Mouse (Mus musculus) intestine, embryonic 14.5 days (tissue): ENCODE measurements around the gene Gch1. TPM values are rescaled to one million over a fixed set of nuclear protein-coding genes. Genes with fewer than 3 reads are reported as not detected.

Experiments
- ATAC-seq: fragments of 200-750 bp; cut with Nextera tagmentation; replicated peaks from 2 replicates; pipeline ENCODE4 v1.8.0; 2017; ENCODE audit warnings: low read depth, moderate number of reproducible peaks, moderate TSS enrichment, moderate library complexity; ENCODE audit not compliant: low FRiP score, low TSS enrichment
- DNase-seq: peaks from one replicate; pipeline ENCODE4 v3.0.0-alpha.2; 2018; ENCODE audit warnings: low spot score
- H3K27ac ChIP-seq: fragments of 300-500 bp; sonication (generic); 2 replicates; pipeline ENCODE4 v1.5.1; 2014; ENCODE audit warnings: low read depth, mild to moderate bottlenecking, control low read depth
- H3K27me3 ChIP-seq: fragments of 300-500 bp; sonication (generic); replicated peaks from 2 replicates; pipeline ENCODE4 v1.6.1; 2014; ENCODE audit warnings: low read length, control low read depth; ENCODE audit not compliant: control insufficient read depth, insufficient read depth
- H3K36me3 ChIP-seq: fragments of 300-500 bp; sonication (generic); 2 replicates; pipeline ENCODE4 v1.6.1; 2014; ENCODE audit warnings: low read length, control low read depth; ENCODE audit not compliant: control insufficient read depth, insufficient read depth
- H3K4me1 ChIP-seq: fragments of 300-500 bp; sonication (generic); replicated peaks from 2 replicates; pipeline ENCODE4 v1.6.1; 2014; ENCODE audit warnings: low read length, control low read depth, mixed read lengths; ENCODE audit not compliant: control insufficient read depth, insufficient read depth
- H3K4me2 ChIP-seq: fragments of 300-500 bp; sonication (generic); 2 replicates; pipeline ENCODE4 v1.6.1; 2014; ENCODE audit warnings: low read length
- H3K4me3 ChIP-seq: fragments of 300-500 bp; sonication (generic); 2 replicates; pipeline ENCODE4 v1.5.1; 2014; ENCODE audit warnings: low read depth, low read length, control low read depth, mixed read lengths
- H3K9ac ChIP-seq: fragments of 300-500 bp; sonication (generic); 2 replicates; pipeline ENCODE4 v1.6.1; 2014; ENCODE audit warnings: mild to moderate bottlenecking, low read length
- H3K9me3 ChIP-seq: fragments of 300-500 bp; sonication (generic); 2 replicates; pipeline ENCODE4 v1.6.1; 2016; ENCODE audit warnings: low read length, control low read depth; ENCODE audit not compliant: control insufficient read depth
- WGBS: fragments of 180-500 bp; shearing (Covaris S2); extraction: QIAGEN DNeasy Blood & Tissue Kit; methylation state at CpG from one replicate; pipeline ENCODE4 v1.1.7; 2014; 5-methylcytosine and 5-hydroxymethylcytosine counted together
- polyA plus RNA-seq: library from polyadenylated mRNA; unstranded; fragments of >200 nt; fragmentation: Nextera tagmentation; extraction: Ambion mirVana; gene quantifications from 2 replicates; pipeline ENCODE4 v1.2.1, GENCODE M21; 2014

Gene Gch1
- polyA plus RNA-seq, 1 experiment from 2014 or later, result 4.4 TPM

DNA sequence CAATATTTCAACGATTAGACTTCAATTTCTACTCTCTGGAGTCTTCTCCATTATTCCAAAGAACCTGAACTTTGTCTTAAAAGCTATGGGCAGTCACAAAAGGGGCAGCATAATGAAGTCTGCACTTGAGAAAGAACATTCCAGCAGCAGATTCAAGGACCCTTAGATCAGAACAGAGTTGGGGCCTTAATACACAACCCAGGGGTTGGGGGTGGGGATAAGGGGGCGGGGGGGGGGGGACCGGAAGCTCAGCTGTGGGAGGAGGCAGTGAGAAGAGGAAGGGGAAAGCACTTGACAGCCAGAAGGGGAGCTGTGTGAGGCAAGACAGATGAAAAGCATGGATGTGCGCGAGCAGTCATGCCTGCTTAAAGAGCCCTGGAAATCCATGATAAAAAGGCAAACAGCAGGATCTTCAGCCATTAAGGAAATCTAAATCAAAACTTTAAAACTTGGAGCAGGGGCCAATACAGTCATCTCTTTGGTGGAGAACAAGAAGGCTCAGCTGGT, 27.2 kb downstream of the Gch1 start:
- ATAC-seq (no peak), DNase-seq (no peak)
- Histone ChIP-seq H3K27ac (no peak overlapping the region), H3K4me2 (no peak overlapping the region), H3K27me3 (no peaks in the 10 kb centered on the region), H3K9ac (no peak overlapping the region), H3K4me3 (no peak overlapping the region), H3K9me3 (no peaks in the 10 kb centered on the region), H3K4me1 (no peaks in the 10 kb centered on the region), H3K36me3 (no peaks in the 10 kb centered on the region)
- 56% methylated on average over 5 of the region's 5 CpGs for WGBS

DNA sequence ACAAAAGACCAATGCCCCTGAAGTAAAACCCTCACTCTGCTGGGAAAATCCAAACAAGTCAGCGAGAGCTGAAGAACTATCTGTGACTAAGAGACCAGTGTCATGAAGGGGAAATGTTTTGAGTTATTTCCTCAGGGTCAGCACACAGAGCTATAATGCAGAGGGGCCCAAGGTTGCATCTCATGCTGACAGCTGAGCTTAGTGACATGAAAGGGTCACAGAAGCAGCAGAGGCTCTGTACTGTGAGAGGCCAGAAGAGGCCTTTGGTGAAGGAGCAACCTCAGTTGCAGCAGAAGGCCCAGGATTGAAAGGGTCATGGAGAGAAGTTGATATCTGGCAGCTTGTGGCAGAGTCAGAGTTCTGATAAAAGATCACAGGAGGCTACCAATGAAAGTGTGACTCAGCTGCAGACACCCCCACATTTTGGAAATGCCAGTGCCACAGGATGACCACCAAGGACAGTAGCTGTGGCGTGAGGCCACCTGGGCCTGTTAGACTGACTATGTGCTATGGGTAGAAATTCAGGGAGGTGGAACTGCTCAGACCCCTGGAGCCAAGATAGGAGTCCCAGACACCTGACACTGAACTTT, 29.1 kb downstream of the Gch1 start:
- H3K36me3 ChIP-seq, result no peaks in the 10 kb centered on the region
- H3K4me2 ChIP-seq, result no peak overlapping the region
- H3K9me3 ChIP-seq, result no peaks in the 10 kb centered on the region
- DNase-seq (no peak), ATAC-seq (no peak)
- no peak overlapping the region for H3K4me3 ChIP-seq
- no peaks in the 10 kb centered on the region for H3K4me1 ChIP-seq
- no peaks in the 10 kb centered on the region for H3K27me3 ChIP-seq
- H3K9ac ChIP-seq, result no peak overlapping the region
- WGBS, result 60% methylated on average over 2 of the region's 2 CpGs
- no peak overlapping the region for H3K27ac ChIP-seq

DNA sequence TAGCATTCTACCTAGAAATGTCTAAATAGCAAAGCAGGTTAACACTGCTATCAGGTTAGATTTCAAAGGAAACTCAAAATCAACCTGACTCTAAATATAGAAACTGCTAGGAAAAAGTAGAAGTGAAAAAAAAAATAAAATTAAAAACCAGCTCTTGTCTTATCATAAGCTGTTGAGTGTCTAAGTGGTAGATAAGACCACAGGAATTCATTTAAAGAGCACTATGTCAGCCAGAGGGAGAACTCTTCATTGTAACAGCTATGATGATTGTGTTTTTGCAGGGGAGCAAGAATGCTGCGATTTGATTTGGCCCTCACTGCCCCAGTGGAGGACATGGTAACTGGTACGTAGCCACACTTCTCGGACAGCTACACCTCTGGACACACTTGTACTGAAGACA, 34.9 kb downstream of the Gch1 start:
- Histone ChIP-seq H3K36me3 (no peaks in the 10 kb centered on the region), H3K4me2 (no peak overlapping the region), H3K4me1 (no peaks in the 10 kb centered on the region), H3K9ac (no peak overlapping the region), H3K27me3 (no peaks in the 10 kb centered on the region), H3K4me3 (no peak overlapping the region), H3K27ac (no peak overlapping the region), H3K9me3 (no peaks in the 10 kb centered on the region)
- ATAC-seq, result no peak
- 84% methylated on average over 3 of the region's 3 CpGs for WGBS
- DNase-seq, result no peak

DNA sequence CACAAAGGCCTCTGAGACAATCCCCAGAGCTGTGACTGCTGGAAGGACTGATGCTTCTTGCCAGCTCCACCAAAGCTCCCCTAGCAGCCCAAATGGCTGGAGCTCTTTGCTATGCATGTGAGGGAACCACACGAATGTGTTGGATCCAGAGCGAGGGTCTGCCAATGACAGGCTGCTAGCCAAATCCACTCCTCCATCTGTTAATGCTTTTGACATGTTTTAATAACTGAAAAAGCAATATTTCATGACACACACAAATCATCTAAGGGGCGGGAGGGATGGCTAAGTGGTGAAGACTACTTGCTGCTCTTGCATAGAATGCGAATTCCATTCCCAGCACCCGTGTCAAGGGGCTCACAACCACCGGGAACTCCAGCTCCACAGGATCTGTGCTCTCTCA, 37.9 kb downstream of the Gch1 start:
- WGBS, result 87% methylated on average over 6 of the region's 6 CpGs
- Histone ChIP-seq H3K36me3 (no peaks in the 10 kb centered on the region), H3K27me3 (no peaks in the 10 kb centered on the region), H3K9me3 (no peaks in the 10 kb centered on the region), H3K27ac (no peak overlapping the region), H3K4me3 (no peak overlapping the region), H3K4me2 (no peak overlapping the region), H3K9ac (no peak overlapping the region), H3K4me1 (no peaks in the 10 kb centered on the region)
- ATAC-seq (no peak), DNase-seq (no peak)

DNA sequence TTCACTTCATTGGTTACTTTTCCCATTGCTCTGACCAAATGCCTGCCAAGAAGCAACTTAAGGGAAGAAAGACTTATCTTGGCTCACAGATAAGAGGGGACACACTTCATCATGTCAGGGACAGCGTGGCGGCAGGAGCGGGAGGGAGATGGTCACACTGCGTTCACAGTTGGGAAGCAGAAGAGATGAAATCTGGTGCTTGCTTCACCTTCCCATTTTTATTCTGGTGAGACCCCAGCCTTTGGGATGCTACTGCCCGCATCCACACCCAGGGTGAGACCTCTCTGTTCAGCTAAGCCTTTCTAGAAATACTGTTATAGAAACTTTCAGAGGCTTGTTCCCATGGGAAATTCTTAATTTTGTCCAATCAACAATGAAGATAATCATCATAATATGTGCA, 44.9 kb downstream of the Gch1 start:
- no peaks in the 10 kb centered on the region for H3K4me1 ChIP-seq
- DNase-seq, result no peak
- WGBS, result 90% methylated on average over 5 of the region's 5 CpGs
- H3K9ac ChIP-seq, result no peak overlapping the region
- no peak for ATAC-seq
- no peak overlapping the region for H3K4me2 ChIP-seq
- no peaks in the 10 kb centered on the region for H3K36me3 ChIP-seq
- H3K9me3 ChIP-seq, result no peaks in the 10 kb centered on the region
- no peak overlapping the region for H3K27ac ChIP-seq
- no peak overlapping the region for H3K4me3 ChIP-seq
- H3K27me3 ChIP-seq, result no peaks in the 10 kb centered on the region

DNA sequence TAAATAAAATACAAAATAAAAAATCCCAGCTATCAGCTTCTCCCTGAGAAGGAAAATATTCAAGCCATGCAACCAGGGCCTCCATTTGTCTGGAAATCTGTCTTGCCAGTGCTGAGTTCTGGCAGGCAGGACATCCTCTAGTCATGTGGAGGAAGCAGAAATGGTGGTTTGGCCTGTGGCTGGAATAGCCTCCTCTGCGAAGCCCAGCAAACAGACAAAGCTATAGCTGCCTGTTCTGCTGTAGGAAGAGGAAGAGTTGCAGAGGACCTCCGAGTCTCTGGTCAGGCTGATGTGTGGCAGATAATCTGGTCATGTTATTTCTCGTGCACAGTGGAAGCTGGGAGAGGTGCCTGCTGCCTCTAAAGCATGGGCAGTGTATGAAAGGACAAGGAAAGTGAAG, 50.4 kb downstream of the Gch1 start:
- ATAC-seq (no peak), DNase-seq (no peak)
- Histone ChIP-seq H3K4me1 (no peaks in the 10 kb centered on the region), H3K36me3 (no peaks in the 10 kb centered on the region), H3K9ac (no peak overlapping the region), H3K4me2 (no peak overlapping the region), H3K27ac (no peak overlapping the region), H3K9me3 (no peaks in the 10 kb centered on the region), H3K27me3 (no peaks in the 10 kb centered on the region), H3K4me3 (no peak overlapping the region)
- 79% methylated on average over 3 of the region's 3 CpGs for WGBS

DNA sequence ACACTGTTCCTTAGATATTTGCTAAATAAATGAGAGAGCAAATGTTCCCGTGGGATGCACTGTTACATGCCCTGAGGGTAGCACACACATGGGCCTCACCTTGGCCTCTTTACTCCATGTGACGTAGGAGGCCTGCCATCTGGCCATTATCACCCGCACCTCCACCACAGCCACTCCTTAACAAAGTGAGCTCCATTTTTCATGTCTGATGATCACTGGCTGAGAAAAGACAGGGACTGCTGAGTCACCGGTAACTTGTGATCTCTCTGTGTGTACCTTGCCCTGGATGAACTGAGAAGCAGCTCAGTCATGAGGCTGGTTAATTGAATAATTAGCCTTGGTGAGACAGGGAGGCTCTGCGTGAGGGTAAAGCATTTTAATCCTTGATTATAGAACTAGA, 52.6 kb downstream of the Gch1 start:
- H3K36me3 ChIP-seq, result no peaks in the 10 kb centered on the region
- no peak overlapping the region for H3K9ac ChIP-seq
- no peaks in the 10 kb centered on the region for H3K27me3 ChIP-seq
- WGBS, result 61% methylated on average over 5 of the region's 5 CpGs
- ATAC-seq, result no peak
- H3K27ac ChIP-seq, result no peak overlapping the region
- no peak overlapping the region for H3K4me2 ChIP-seq
- no peaks in the 10 kb centered on the region for H3K9me3 ChIP-seq
- no peak for DNase-seq
- H3K4me3 ChIP-seq, result no peak overlapping the region
- no peaks in the 10 kb centered on the region for H3K4me1 ChIP-seq

DNA sequence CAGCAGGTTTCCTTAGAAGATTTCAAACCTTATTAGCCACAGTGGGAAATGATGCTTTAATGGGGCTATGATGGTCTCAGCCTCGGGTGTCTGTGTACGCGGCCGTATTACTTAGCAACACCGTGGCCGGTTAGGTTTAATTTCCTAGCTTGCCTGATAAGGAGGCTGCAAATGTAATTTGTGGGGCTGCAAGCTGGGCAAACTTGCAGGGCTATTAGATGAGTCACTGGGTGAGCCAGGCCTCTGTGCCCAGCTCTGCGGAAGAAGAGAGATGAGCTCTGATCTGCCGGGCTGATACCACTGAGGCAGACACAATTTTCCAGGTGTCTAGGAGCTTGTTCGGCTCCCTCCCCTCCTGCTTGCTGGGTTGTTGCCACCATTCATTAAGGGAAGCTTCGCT, 55.3 kb downstream of the Gch1 start:
- H3K4me3 ChIP-seq, result no peak overlapping the region
- H3K27me3 ChIP-seq, result no peaks in the 10 kb centered on the region
- no peak overlapping the region for H3K27ac ChIP-seq
- no peaks in the 10 kb centered on the region for H3K36me3 ChIP-seq
- ATAC-seq (0 out of 2 replicates have a peak, but pooled peaks have one; percentile 23), DNase-seq (no peak)
- WGBS, result 62% methylated on average over 10 of the region's 10 CpGs
- H3K9ac ChIP-seq, result no peak overlapping the region
- no peak overlapping the region for H3K4me2 ChIP-seq
- H3K9me3 ChIP-seq, result no peaks in the 10 kb centered on the region
- no peaks in the 10 kb centered on the region for H3K4me1 ChIP-seq

DNA sequence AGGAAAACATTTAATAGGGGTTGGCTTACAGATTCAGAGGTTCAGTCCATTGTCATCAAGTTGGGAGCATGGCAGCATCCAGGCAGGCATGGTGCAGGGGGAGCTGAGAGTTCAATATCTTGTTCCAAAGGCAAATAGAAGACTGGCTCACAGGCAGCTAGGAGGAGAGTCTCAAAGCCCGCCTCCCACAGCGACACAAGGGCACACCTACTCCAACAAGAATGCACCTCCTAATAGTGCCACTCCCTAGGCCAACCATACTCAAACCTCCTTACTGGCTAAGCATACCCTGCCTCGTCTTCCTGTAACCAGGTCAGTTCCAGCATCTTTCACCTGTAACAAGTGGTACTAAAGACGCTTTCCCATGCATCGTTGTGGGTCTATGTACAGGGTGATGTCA, 61.2 kb downstream of the Gch1 start:
- no peaks in the 10 kb centered on the region for H3K4me1 ChIP-seq
- H3K36me3 ChIP-seq, result no peaks in the 10 kb centered on the region
- ATAC-seq (no peak), DNase-seq (no peak)
- no peak overlapping the region for H3K27ac ChIP-seq
- H3K4me2 ChIP-seq, result no peak overlapping the region
- H3K4me3 ChIP-seq, result no peak overlapping the region
- 77% methylated on average over 5 of the region's 5 CpGs for whole genome bisulfite sequencing
- no peaks in the 10 kb centered on the region for H3K27me3 ChIP-seq
- no peaks in the 10 kb centered on the region for H3K9me3 ChIP-seq
- no peak overlapping the region for H3K9ac ChIP-seq
